Mouse (Mus musculus): ENCODE data around the gene Khnyn. TPM values are rescaled to one million over a fixed set of nuclear protein-coding genes. Genes with fewer than 3 reads are reported as not detected.

Khnyn gene
- 18.9 and 21.2 TPM in 2 replicates for polyA plus RNA-seq (2016; fragmentation: Nextera tagmentation; extraction: Ambion mirVana)

GRCm38 (mm10) chr14:55884713-55885113 lies at the start of gene Khnyn:
Gene Khnyn (plus strand): TSS chr14:55884947.
- WGBS: under 1% methylated on average over 30 of the region's 30 CpGs
- peak; percentile 92 for ATAC-seq (ENCODE audit: low FRiP score)
- H3K4me1 ChIP-seq: peaks cover 21% of the 10 kb centered on the region
- H3K27me3 ChIP-seq: no peaks in the 10 kb centered on the region
- H3K27ac ChIP-seq: peak within 1 kb of the TSS; percentile 86
- H3K4me2 ChIP-seq: peak within 1 kb of the TSS; percentile 76
- H3K36me3 ChIP-seq (replicated peaks): peaks cover 34% of the 10 kb centered on the region
- H3K9ac ChIP-seq: peak within 1 kb of the TSS; percentile 87
- H3K9me3 ChIP-seq: no peaks in the 10 kb centered on the region
- peak within 1 kb of the TSS; percentile 84 for H3K4me3 ChIP-seq (replicated peaks)

DNA sequence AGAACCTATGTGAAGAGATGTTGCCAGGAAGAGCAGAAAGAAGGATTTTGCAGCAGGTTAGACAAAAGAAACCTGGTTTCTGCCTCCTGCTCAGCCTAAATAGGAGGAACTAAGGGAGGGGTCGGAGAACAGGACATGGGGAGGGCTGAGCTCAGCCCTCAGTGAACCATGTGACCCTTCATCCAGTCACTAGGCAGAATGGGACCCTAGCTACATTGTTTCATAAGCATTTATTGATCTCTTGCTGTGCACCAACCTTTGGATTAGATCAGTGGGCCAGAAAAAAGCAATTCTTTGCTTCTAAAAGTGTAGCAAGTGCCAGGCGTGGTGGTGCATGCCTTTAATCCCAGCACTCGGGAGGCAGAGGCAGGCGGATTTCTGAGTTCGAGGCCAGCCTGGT lies 46.4 kb upstream of the Khnyn start:
- Histone ChIP-seq H3K9ac (no peak overlapping the region), H3K9me3 (no peaks in the 10 kb centered on the region), H3K4me1 (0 out of 2 replicates have a peak, but pooled peaks cover 7% of the 10 kb centered on the region), H3K27me3 (no peaks in the 10 kb centered on the region), H3K4me2 (no peak overlapping the region), H3K27ac (no peak overlapping the region), H3K36me3 (replicated peaks) (no peaks in the 10 kb centered on the region), H3K4me3 (replicated peaks) (no peak overlapping the region)
- ATAC-seq (ENCODE audit: low FRiP score): no peak
- 84% methylated on average over 5 of the region's 5 CpGs for WGBS

DNA sequence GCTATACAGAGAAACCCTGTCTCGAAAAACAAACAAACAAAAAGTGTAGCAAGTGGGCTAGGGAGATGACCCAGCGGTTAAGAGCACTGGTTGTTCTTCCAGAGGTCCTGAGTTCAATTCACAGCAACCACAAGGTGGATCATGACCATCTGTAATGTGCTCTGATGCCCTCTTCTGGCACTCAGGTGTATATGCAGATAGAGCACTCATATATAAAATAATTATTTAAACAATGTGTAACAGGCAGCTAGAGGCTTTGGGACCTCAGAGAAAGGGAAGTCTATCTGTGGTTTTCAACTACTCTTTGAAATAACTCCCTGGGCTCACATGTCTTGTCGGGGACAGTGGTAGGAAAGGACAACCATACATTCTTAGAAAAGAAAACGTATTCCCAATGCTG lies 46.0 kb upstream of the Khnyn start:
- H3K4me2 ChIP-seq: no peak overlapping the region
- no peaks in the 10 kb centered on the region for H3K27me3 ChIP-seq
- no peak overlapping the region for H3K27ac ChIP-seq
- H3K9ac ChIP-seq: no peak overlapping the region
- 87% methylated on average over 4 of the region's 4 CpGs for WGBS
- H3K36me3 ChIP-seq (replicated peaks): no peaks in the 10 kb centered on the region
- ATAC-seq (ENCODE audit: low FRiP score): no peak
- H3K9me3 ChIP-seq: no peaks in the 10 kb centered on the region
- H3K4me3 ChIP-seq (replicated peaks): no peak overlapping the region
- 0 out of 2 replicates have a peak, but pooled peaks cover 7% of the 10 kb centered on the region for H3K4me1 ChIP-seq

DNA sequence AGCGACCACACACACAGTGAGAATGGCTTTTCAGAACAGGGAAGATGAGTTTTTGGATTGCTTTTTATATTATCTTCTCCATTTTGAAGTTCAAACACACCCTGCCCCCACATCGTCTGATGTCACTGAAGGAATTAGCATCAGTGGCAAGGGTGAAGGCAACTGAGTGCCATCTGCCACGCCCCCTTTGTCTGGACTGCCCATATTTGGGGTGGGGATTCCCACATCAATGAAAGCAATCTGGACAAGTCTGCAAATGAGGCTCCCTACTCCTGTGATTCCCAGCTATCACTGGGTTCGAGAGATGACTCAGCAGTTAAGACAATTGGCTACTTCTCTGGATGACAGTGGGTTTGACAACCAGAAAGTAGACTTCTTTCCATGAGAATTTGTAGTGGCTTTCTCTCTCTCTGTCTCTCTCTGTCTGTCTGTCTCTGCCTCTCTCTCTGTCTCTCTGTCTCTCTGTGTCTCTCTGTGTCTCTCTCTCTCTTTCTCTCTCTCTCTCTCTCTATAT lies 43.8 kb upstream of the Khnyn start:
- Histone ChIP-seq H3K27me3 (no peaks in the 10 kb centered on the region), H3K36me3 (replicated peaks) (no peaks in the 10 kb centered on the region), H3K9ac (no peak overlapping the region), H3K4me1 (0 out of 2 replicates have a peak, but pooled peaks cover 7% of the 10 kb centered on the region), H3K27ac (no peak overlapping the region), H3K9me3 (no peaks in the 10 kb centered on the region), H3K4me3 (replicated peaks) (no peak overlapping the region), H3K4me2 (no peak overlapping the region)
- ATAC-seq (ENCODE audit: low FRiP score): no peak
- 74% methylated on average over 4 of the region's 4 CpGs for WGBS

- H3K9me3 ChIP-seq: no peaks in the 10 kb centered on the region
- 0 out of 2 replicates have a peak, but pooled peaks cover 7% of the 10 kb centered on the region for H3K4me1 ChIP-seq
- H3K36me3 ChIP-seq (replicated peaks): no peaks in the 10 kb centered on the region
- H3K4me3 ChIP-seq (replicated peaks): no peak overlapping the region
- no peak overlapping the region for H3K4me2 ChIP-seq
- WGBS: 85% methylated on average over 4 of the region's 4 CpGs
- ATAC-seq (ENCODE audit: low FRiP score): no peak
- H3K9ac ChIP-seq: no peak overlapping the region
- H3K27ac ChIP-seq: no peak overlapping the region
- H3K27me3 ChIP-seq: no peaks in the 10 kb centered on the region
Observed at GRCm38 (mm10) chr14:55842794-55843193, 42.0 kb upstream of the Khnyn start.

DNA sequence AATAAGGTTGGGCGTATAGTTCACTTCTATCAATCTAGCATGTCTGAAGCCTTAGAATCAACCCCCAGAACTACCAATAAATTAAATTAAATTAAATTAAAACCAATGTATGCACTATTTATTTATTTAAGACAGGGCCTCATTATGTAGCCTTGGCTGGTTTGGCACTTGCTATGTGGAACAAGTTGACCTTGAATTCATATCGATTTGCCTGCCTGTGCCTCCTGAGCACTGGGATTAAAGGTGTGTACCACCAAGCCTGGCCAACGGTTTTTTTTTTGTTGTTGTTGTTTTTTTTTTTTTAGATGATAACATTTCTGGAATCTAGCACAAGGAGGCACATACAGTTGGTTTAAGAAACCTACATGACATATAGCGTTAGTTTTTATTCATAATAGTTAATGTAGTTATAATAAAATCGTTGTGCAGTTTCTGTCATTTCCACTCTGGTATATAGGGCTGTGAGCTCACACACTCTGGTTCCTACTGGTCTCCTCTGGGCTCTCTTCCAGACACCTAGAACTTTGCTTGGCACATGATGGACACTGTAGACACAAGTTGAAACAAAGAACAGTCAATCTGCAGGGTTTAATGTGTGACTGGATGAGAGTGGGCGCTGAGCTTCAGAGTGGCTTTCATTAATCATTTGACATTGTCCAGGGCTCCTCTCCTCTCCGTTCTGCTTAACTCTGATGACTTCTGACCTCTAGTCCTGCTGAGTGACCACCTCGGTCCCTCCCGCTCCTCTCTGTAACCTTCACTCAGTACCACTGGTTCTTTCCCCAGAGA lies 39.0 kb upstream of the Khnyn start:
- Histone ChIP-seq H3K27me3 (no peaks in the 10 kb centered on the region), H3K4me3 (replicated peaks) (no peak overlapping the region), H3K36me3 (replicated peaks) (no peaks in the 10 kb centered on the region), H3K27ac (no peak overlapping the region), H3K4me2 (no peak overlapping the region), H3K4me1 (no peaks in the 10 kb centered on the region), H3K9me3 (no peaks in the 10 kb centered on the region), H3K9ac (no peak overlapping the region)
- WGBS: 81% methylated on average over 9 of the region's 9 CpGs
- no peak for ATAC-seq (ENCODE audit: low FRiP score)

GRCm38 (mm10) chr14:55850885-55851284 lies 33.9 kb upstream of the Khnyn start:
- no peak overlapping the region for H3K4me3 ChIP-seq (replicated peaks)
- H3K27me3 ChIP-seq: no peaks in the 10 kb centered on the region
- no peaks in the 10 kb centered on the region for H3K36me3 ChIP-seq (replicated peaks)
- H3K9ac ChIP-seq: no peak overlapping the region
- ATAC-seq (ENCODE audit: low FRiP score): no peak
- no peak overlapping the region for H3K27ac ChIP-seq
- no peak overlapping the region for H3K4me2 ChIP-seq
- no peaks in the 10 kb centered on the region for H3K9me3 ChIP-seq
- peaks cover 30% of the 10 kb centered on the region for H3K4me1 ChIP-seq
- WGBS: 74% methylated on average over 6 of the region's 6 CpGs

- 3% methylated on average over 11 of the region's 11 CpGs for WGBS
- H3K4me1 ChIP-seq: peaks cover 46% of the 10 kb centered on the region
- peak overlapping the region; percentile 84 for H3K9ac ChIP-seq
- H3K4me2 ChIP-seq: peak overlapping the region; percentile 85
- peak overlapping the region; percentile 65 for H3K4me3 ChIP-seq (replicated peaks)
- H3K27ac ChIP-seq: peak overlapping the region; percentile 94
- no peaks in the 10 kb centered on the region for H3K9me3 ChIP-seq
- H3K36me3 ChIP-seq (replicated peaks): peaks cover 5% of the 10 kb centered on the region; the same call in 1 of the 2 replicates
- ATAC-seq (ENCODE audit: low FRiP score): peak; percentile 79
- H3K27me3 ChIP-seq: no peaks in the 10 kb centered on the region
Observed at GRCm38 (mm10) chr14:55852646-55853551, 31.8 kb upstream of the Khnyn start.

- Histone ChIP-seq H3K9ac (peak within 1 kb of the TSS; percentile 84), H3K36me3 (replicated peaks) (peaks cover 6% of the 10 kb centered on the region; the same call in 1 of the 2 replicates), H3K9me3 (no peaks in the 10 kb centered on the region), H3K27ac (peak within 1 kb of the TSS; percentile 94), H3K4me1 (peaks cover 48% of the 10 kb centered on the region), H3K4me3 (replicated peaks) (peak within 1 kb of the TSS; percentile 65), H3K4me2 (peak within 1 kb of the TSS; percentile 85), H3K27me3 (no peaks in the 10 kb centered on the region)
- WGBS: 1% methylated on average over 25 of the region's 33 CpGs
- ATAC-seq (ENCODE audit: low FRiP score): peak; percentile 86
Observed at GRCm38 (mm10) chr14:55853621-55854285, 31.0 kb upstream of the Khnyn start, which contains the start of gene Nynrin. Gene Nynrin (plus strand): TSS chr14:55854010.

- peak overlapping the region; percentile 65 for H3K4me3 ChIP-seq (replicated peaks)
- no peaks in the 10 kb centered on the region for H3K27me3 ChIP-seq
- peaks cover 9% of the 10 kb centered on the region; the same call in 1 of the 2 replicates for H3K36me3 ChIP-seq (replicated peaks)
- peak overlapping the region; percentile 94 for H3K27ac ChIP-seq
- 0% methylated on average over 9 of the region's 9 CpGs for WGBS
- H3K9ac ChIP-seq: peak overlapping the region; percentile 84
- H3K9me3 ChIP-seq: no peaks in the 10 kb centered on the region
- peak; percentile 15; the same call in 1 of the 2 replicates for ATAC-seq (ENCODE audit: low FRiP score)
- peaks cover 48% of the 10 kb centered on the region for H3K4me1 ChIP-seq
- peak overlapping the region; percentile 85 for H3K4me2 ChIP-seq
Observed at GRCm38 (mm10) chr14:55854406-55855100, 30.2 kb upstream of the Khnyn start.

GRCm38 (mm10) chr14:55855101-55855561 lies 29.6 kb upstream of the Khnyn start:
- WGBS: 2% methylated on average over 4 of the region's 4 CpGs

More at GRCm38 (mm10) chr14:55855101-55855561, 29.6 kb upstream of the Khnyn start:
- Histone ChIP-seq H3K4me1 (peaks cover 48% of the 10 kb centered on the region), H3K4me3 (replicated peaks) (peak overlapping the region; percentile 65), H3K27ac (peak overlapping the region; percentile 94), H3K4me2 (peak overlapping the region; percentile 85), H3K9ac (peak overlapping the region; percentile 84), H3K36me3 (replicated peaks) (peaks cover 9% of the 10 kb centered on the region; the same call in 1 of the 2 replicates), H3K9me3 (no peaks in the 10 kb centered on the region), H3K27me3 (no peaks in the 10 kb centered on the region)
- ATAC-seq (ENCODE audit: low FRiP score): peak; percentile 12; the same call in 1 of the 2 replicates
